ENCODE assay signal across 37 mouse cellular contexts in the genomic region with DNA sequence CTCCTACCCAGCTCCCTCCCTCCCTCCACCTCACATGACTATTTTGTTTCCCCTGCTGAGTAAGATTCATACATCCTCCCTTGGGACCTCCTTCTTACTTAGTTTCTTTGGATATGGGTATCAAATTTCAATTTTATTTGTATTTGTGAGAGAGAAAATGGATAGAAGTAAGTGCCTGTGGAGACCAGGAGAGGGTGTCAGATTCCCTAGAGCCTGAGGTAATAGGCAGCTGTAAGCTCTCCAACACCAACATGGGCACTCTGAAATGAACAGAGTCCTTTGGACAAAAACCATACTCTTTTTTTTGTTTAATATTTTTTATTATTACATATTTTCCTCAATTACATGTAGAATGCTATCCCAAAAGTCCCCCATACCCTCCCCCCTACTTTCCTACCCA. TPM values are rescaled to one million over a fixed set of nuclear protein-coding genes. Genes with fewer than 3 reads are reported as not detected.
"Had no signal": no experiment of that assay in that cellular context is flagged by ENCODE, and none has a peak within 500 bp of the region (broad histone marks: within the 10 kb centered on the region; RNA-seq: fewer than 3 reads in every experiment).

No protein-coding gene starts in this region.

- H3K4me3 ChIP-seq: limb, embryonic 10.5 days; limb, embryonic 12.5 days; limb, embryonic 13.5 days; limb, embryonic 15.5 days; liver, embryonic 12.5 days; liver, embryonic 13.5 days; liver, embryonic 15.5 days; lung, embryonic 15.5 days; megakaryocyte, embryonic 14.5 days; midbrain, embryonic 10.5 days; midbrain, embryonic 12.5 days; midbrain, embryonic 13.5 days; midbrain, embryonic 15.5 days; myocyte; neural tube, embryonic 12.5 days; neural tube, embryonic 13.5 days had no signal

- H3K27ac ChIP-seq: limb, embryonic 10.5 days; limb, embryonic 12.5 days; limb, embryonic 13.5 days; limb, embryonic 15.5 days; liver, embryonic 12.5 days; liver, embryonic 13.5 days; liver, embryonic 14.5 days; liver, embryonic 15.5 days; lung, embryonic 15.5 days; macrophage; midbrain, embryonic 10.5 days; midbrain, embryonic 12.5 days; midbrain, embryonic 13.5 days; midbrain, embryonic 15.5 days; neural tube, embryonic 12.5 days; neural tube, embryonic 13.5 days had no signal

- H3K4me1 ChIP-seq: limb, embryonic 10.5 days; limb, embryonic 12.5 days; limb, embryonic 13.5 days; limb, embryonic 15.5 days; liver, embryonic 12.5 days; liver, embryonic 13.5 days; liver, embryonic 15.5 days; lung, embryonic 15.5 days; megakaryocyte, embryonic 14.5 days; midbrain, embryonic 10.5 days; midbrain, embryonic 12.5 days; midbrain, embryonic 13.5 days; midbrain, embryonic 15.5 days; neural tube, embryonic 12.5 days; neural tube, embryonic 13.5 days had no signal

- H3K27me3 ChIP-seq: limb, embryonic 12.5 days; limb, embryonic 13.5 days; limb, embryonic 15.5 days; liver, embryonic 12.5 days; liver, embryonic 13.5 days; liver, embryonic 15.5 days; lung, embryonic 15.5 days; megakaryocyte, embryonic 14.5 days; midbrain, embryonic 12.5 days; midbrain, embryonic 13.5 days; midbrain, embryonic 15.5 days; neural tube, embryonic 12.5 days; neural tube, embryonic 13.5 days had no signal

- H3K9ac ChIP-seq: limb, embryonic 12.5 days; limb, embryonic 13.5 days; limb, embryonic 15.5 days; liver, embryonic 12.5 days; liver, embryonic 13.5 days; liver, embryonic 14.5 days; liver, embryonic 15.5 days; liver, postnatal 0 days; lung, embryonic 14.5 days; lung, embryonic 15.5 days; midbrain, embryonic 12.5 days; midbrain, embryonic 13.5 days; midbrain, embryonic 15.5 days; neural tube, embryonic 12.5 days; neural tube, embryonic 13.5 days had no signal

- H3K36me3 ChIP-seq: limb, embryonic 10.5 days; limb, embryonic 12.5 days; limb, embryonic 13.5 days; limb, embryonic 15.5 days; liver, embryonic 12.5 days; liver, embryonic 13.5 days; liver, embryonic 15.5 days; lung, embryonic 15.5 days; midbrain, embryonic 10.5 days; midbrain, embryonic 12.5 days; midbrain, embryonic 13.5 days; midbrain, embryonic 15.5 days; neural tube, embryonic 12.5 days; neural tube, embryonic 13.5 days had no signal

- DNase-seq: left cerebral cortex, postnatal 4 days; liver; liver, embryonic 13.5 days; liver, postnatal 0 days; lung, adult 18-20 months; lung, adult 2 months; lung, embryonic 14.5 days; lung, postnatal 10 days; lung, postnatal 14 days; lung, postnatal 36 days; lung, postnatal 4 days; midbrain, embryonic 14.5 days had no signal

- H3K4me2 ChIP-seq: limb, embryonic 12.5 days; limb, embryonic 13.5 days; limb, embryonic 15.5 days; liver, embryonic 11.5 days; liver, embryonic 12.5 days; liver, embryonic 13.5 days; liver, embryonic 15.5 days; lung, embryonic 14.5 days; lung, embryonic 15.5 days; midbrain, embryonic 11.5 days; midbrain, embryonic 12.5 days; midbrain, embryonic 13.5 days; midbrain, embryonic 15.5 days; neural tube, embryonic 12.5 days; neural tube, embryonic 13.5 days had no signal

- ATAC-seq: liver, embryonic 12.5 days; liver, postnatal 0 days; lung, postnatal 0 days; midbrain, embryonic 13.5 days; midbrain, embryonic 15.5 days; midbrain, embryonic 16.5 days had no signal

- H3K9me3 ChIP-seq: limb, embryonic 10.5 days; limb, embryonic 12.5 days; limb, embryonic 13.5 days; limb, embryonic 15.5 days; liver, embryonic 12.5 days; liver, embryonic 13.5 days; liver, embryonic 15.5 days; lung, embryonic 15.5 days; megakaryocyte, embryonic 14.5 days; midbrain, embryonic 10.5 days; midbrain, embryonic 12.5 days; midbrain, embryonic 13.5 days; midbrain, embryonic 15.5 days; neural tube, embryonic 12.5 days; neural tube, embryonic 13.5 days had no signal

RNA-seq across cellular contexts. Expression of a gene that starts 12.6 kb away (rescaled TPM):
- total RNA-seq: liver, adult 2 months; midbrain, postnatal 0 days; monocyte, adult 5-6 weeks had no signal
- polyA plus RNA-seq: liver, adult 2 months; liver, embryonic 16.5 days; macrophage; midbrain, postnatal 0 days had no signal
